Mouse (Mus musculus): ENCODE measurements around the gene Unc119b.
A peak's percentile ranks its signal among the peaks of the same experiment; 100 is the strongest.
"Not testable (repeated sequence)": the region's sequence is repeated elsewhere in the genome, so short reads cannot be mapped to it uniquely, and the experiment has no call there.

Unc119b gene

DNA sequence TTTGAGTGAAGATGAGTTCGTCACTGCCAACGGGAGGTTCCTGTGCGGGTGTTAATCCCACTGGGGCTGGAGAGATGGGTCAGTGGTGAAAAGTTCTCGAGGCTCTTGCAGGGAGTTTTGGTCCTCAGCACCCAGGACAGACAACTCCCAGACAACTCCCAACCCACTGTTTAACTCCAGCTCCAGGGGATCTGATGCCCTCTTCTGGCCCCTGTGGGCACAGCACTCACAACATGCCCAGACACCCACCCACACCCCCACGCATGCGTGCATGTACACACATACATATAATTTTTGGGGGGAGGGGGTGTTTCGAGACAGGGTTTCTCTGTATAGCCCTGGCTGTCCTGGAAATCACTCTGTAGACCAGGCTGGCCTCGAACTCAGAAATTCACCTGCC is 28.8 kb upstream of the Unc119b start:
- H3K27me3 ChIP-seq (ENCODE audit: control insufficient read depth, insufficient read depth, low read length, poor library complexity, severe bottlenecking) = no peaks in the 10 kb centered on the region
- no peaks in the 10 kb centered on the region for H3K36me3 ChIP-seq (ENCODE audit: control insufficient read depth, insufficient read depth, low read length, poor library complexity, severe bottlenecking)
- peak; percentile 56 for DNase-seq (ENCODE audit: low read depth, low spot score)

DNA sequence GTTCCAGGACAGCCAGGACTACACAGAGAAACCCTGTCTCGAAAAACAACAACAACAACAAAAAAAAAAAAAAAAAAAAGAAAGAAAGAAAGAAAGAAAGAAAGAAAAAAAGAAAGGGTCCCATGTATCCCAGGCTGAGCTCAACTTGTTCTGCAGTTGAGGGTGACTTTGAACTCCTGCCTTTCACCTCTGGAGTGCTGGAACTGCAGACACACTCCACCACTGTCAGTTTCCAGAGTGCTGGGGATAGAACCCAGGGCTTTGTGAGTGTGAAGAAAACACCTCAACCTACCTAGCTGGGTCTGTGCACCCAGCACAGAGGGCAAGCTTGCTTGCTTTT is 27.1 kb upstream of the Unc119b start:
- not testable (repeated sequence) for DNase-seq (ENCODE audit: low read depth, low spot score); H3K27me3 ChIP-seq (ENCODE audit: control insufficient read depth, insufficient read depth, low read length, poor library complexity, severe bottlenecking); H3K36me3 ChIP-seq (ENCODE audit: control insufficient read depth, insufficient read depth, low read length, poor library complexity, severe bottlenecking)

DNA sequence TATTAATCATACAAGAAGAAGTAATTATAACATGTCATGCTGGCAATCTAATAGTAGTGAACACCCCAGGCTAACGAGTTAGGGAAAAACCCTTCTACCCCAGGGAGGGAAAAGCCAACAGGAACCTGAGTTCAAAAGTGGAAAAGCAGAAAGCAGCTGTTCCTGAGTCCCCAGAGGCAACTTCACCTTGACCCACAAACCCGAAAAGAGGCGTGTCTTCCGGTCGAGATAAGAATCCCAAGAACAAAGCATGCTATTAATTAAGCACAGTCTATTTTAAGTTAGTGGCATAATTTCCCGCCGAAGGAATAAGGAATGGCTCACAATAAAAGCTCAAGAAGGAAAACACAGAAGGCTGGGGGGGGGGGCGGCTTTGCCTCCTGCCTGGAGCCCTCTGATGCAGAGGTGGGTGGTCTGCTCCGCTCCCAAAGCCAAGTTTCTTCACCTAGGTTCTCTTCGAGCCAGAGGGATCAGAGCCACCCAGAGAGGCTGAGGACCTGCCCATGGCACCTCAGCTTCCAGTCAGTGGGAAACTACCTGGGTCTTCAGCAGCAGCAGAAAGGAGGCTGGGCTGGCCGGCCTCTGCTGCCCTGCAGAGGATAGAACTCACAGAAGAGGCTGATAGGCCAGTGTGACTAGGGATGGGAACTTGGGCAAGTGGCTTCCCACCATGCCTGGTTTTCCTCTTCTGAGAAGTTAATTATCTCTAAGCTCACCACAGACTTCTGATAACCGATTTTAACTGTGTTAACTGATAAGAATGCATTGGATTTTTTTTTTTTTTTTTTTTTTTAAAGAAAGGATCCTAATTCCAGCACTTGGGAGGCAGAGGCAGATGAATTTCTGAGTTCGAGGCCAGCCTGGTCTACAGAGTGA is 26.5 kb upstream of the Unc119b start:
- no peak for DNase-seq (ENCODE audit: low read depth, low spot score)
- H3K36me3 ChIP-seq (ENCODE audit: control insufficient read depth, insufficient read depth, low read length, poor library complexity, severe bottlenecking) = no peaks in the 10 kb centered on the region
- H3K27me3 ChIP-seq (ENCODE audit: control insufficient read depth, insufficient read depth, low read length, poor library complexity, severe bottlenecking) = no peaks in the 10 kb centered on the region

DNA sequence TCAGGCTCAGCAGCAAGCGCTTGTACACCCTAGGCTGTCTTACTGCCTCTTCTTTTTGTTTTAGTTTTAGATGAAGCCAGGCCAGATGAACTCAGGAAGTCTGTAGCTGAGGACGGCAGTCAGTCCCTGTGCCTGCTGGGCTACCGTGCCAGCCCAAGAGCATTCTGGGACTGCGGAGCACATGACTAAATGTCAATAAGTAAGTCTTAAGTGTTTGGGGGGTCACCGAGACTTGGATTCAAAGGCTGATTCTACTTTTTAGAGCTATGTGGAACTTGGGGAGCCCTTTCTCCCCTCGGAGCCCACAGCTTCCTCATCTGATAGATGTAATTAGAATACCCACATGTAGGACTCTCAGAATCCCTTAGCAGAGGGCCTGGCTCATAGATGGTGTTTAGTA is 25.9 kb upstream of the Unc119b start:
- no peaks in the 10 kb centered on the region for H3K36me3 ChIP-seq (ENCODE audit: control insufficient read depth, insufficient read depth, low read length, poor library complexity, severe bottlenecking)
- peak; percentile 42 for DNase-seq (ENCODE audit: low read depth, low spot score)
- H3K27me3 ChIP-seq (ENCODE audit: control insufficient read depth, insufficient read depth, low read length, poor library complexity, severe bottlenecking) = no peaks in the 10 kb centered on the region

DNA sequence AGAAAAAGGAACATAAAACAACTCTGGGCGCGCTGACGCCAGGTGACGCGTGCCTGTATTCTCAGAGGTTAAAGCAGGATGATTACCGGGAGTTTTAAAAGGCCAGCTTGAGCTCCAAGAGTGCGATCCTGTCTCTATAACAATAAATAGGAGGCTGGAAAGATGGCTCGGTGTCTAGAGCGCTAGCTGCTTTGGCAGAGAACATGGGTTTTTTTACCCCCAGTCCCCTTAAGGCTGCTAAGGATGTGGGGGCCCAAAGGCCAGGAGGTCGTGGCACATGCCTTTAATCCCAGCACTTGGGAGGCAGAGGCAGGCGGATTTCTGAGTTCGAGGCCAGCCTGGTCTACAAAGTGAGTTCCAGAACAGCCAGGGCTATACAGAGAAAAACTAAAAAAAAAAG is 24.4 kb upstream of the Unc119b start:
- Histone ChIP-seq H3K36me3 (ENCODE audit: control insufficient read depth, insufficient read depth, low read length, poor library complexity, severe bottlenecking) (no peaks in the 10 kb centered on the region), H3K27me3 (ENCODE audit: control insufficient read depth, insufficient read depth, low read length, poor library complexity, severe bottlenecking) (no peaks in the 10 kb centered on the region)
- no peak for DNase-seq (ENCODE audit: low read depth, low spot score)

DNA sequence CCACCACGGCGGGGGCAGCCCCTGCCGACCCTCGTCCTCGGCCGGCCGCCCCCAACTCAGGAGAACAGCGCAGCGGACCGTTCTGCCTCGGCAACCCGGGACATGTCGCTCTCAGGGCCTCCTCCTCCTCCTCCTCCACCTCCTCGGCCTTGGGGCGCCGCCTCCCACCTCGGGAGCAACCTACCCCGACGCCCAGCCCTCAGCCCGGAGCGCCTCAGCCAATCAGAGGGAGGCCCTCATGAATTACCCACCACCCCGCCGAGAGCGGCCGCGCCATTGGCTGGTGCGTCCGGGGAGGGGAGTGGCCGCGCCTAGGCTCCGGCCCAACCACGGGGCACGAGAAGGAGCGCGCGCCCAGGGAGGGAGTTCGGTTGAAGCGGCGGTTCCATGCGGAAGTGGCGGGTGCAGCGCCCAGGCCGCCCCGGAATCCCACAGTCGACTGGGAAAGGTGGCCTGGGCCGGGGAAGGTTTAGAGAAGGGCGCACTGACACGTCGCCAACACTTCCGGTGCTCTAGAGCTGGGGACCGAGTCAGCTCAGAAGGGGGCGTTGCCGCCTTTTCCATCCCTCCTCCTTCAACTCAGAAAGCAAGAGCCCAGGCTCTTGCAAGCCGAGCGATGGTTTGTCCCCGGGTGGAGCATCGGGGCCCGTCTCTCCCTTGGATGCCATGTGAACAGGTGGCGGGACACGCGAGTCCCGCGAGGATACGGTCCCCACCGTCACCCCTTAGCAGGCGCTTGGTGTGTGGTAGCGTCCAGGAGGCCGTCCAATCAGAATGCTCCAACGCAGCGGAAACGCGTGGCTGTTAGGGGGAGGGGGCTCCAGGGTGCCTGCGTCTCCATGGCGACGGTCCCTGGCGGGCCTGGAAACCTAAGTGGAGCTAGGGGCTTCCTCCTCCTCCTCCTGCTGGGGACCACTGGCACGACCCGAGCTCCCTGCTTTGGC is 23.5 kb upstream of the Unc119b start, which contains the start of gene Mlec:
Mlec (minus strand) TSS at position 140 of the 944 bp plus-strand sequence.
- Histone ChIP-seq H3K27me3 (ENCODE audit: control insufficient read depth, insufficient read depth, low read length, poor library complexity, severe bottlenecking) (no peaks in the 10 kb centered on the region), H3K36me3 (ENCODE audit: control insufficient read depth, insufficient read depth, low read length, poor library complexity, severe bottlenecking) (no peaks in the 10 kb centered on the region)
- peak; percentile 98 for DNase-seq (ENCODE audit: low read depth, low spot score)

DNA sequence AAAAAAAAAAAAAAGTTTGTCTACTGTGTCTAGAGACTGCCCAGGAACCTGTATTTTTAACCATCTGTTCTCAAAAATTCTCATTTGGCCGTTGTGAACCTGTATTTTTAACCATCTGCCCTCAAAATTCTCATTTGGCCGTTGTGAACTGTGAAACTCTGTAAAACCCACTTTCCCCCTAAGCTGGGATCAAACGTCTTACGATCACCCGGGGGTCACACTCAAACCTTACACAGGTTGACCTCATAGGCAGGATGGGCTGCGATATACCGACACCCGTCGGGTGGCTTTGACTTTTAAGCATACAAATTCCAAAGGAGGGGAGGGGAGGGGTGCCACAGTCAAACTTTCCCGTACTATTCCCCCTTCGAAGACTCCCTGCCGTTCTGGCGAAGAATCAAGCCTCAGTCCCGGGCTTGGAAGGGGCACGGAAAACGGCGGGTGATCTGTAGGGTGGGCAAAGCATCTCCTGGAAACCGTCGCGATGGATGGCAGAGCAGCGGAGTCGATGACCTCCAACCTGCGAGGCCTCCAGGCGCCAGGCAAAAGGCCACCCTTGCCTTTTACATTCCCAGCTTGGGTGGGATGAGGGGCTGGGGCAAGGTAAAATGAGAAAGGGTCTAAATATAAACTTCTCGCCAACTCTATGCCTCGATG is 22.3 kb upstream of the Unc119b start:
- no peaks in the 10 kb centered on the region for H3K36me3 ChIP-seq (ENCODE audit: control insufficient read depth, insufficient read depth, low read length, poor library complexity, severe bottlenecking)
- H3K27me3 ChIP-seq (ENCODE audit: control insufficient read depth, insufficient read depth, low read length, poor library complexity, severe bottlenecking) = no peaks in the 10 kb centered on the region
- peak; percentile 48 for DNase-seq (ENCODE audit: low read depth, low spot score)

DNA sequence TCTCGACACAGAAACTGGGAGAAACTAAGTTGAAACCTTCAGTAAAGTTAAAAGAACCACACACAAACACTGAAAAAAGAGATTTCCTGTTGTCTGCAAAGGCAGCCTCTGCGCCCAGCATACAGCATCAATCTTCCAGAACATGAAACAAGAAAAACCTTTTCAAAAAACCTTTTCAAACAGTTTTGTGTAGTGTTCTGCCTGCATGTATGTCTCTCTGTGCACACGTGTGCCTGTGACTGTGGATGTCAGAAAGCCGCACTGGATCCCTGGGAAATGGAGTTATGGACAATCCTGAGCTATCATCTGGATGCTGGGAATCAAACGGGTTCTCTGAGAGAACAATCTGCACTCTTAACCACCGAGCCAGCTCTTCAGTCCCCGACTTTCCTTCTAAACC is 21.6 kb upstream of the Unc119b start:
- H3K36me3 ChIP-seq (ENCODE audit: control insufficient read depth, insufficient read depth, low read length, poor library complexity, severe bottlenecking) = no peaks in the 10 kb centered on the region
- DNase-seq (ENCODE audit: low read depth, low spot score) = no peak
- H3K27me3 ChIP-seq (ENCODE audit: control insufficient read depth, insufficient read depth, low read length, poor library complexity, severe bottlenecking) = no peaks in the 10 kb centered on the region

DNA sequence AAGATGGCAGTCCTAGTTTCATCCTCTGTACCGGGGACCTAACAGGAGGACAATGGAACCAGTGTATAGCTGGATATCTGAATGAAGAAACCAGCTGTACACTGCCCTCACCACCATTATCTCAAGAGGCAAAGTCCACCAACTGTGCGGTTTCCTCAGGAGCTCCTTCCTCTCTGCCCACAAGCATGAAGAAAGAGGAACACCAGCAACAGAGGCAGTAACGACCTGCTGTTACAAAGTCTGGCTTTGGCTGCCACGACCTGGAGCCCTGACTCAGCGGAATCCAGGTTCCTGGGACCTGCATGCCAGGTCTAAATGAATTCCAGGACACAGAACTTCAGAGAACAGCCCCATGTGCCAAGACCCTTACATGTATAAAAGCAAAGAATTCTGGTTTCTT is 21.1 kb upstream of the Unc119b start:
- Histone ChIP-seq H3K27me3 (ENCODE audit: control insufficient read depth, insufficient read depth, low read length, poor library complexity, severe bottlenecking) (no peaks in the 10 kb centered on the region), H3K36me3 (ENCODE audit: control insufficient read depth, insufficient read depth, low read length, poor library complexity, severe bottlenecking) (peaks cover 1% of the 10 kb centered on the region)
- peak; percentile 68 for DNase-seq (ENCODE audit: low read depth, low spot score)

DNA sequence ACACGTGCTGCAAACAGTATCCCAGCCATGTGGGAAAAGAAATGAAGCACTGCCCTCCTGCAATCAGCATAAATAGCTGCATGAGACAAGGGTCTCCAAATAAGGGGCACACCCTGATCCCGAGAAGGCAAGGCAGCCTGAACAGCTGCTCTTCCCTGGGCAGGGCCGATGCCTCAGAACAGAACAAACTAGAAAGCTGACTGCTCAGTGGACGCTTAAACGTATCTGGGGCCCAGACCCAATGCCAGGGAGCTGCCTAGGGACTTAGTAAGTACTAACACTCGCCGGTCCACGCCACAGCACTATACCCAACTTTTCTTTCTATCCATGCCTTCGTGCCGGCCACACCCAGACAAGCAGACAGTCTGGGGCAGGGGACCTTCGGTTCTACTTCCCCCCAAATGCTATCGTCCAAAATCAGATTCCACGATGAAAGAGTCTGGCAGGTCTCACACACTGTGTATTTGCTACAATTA is 20.4 kb upstream of the Unc119b start:
- H3K27me3 ChIP-seq (ENCODE audit: control insufficient read depth, insufficient read depth, low read length, poor library complexity, severe bottlenecking) = no peaks in the 10 kb centered on the region
- DNase-seq (ENCODE audit: low read depth, low spot score) = no peak
- H3K36me3 ChIP-seq (ENCODE audit: control insufficient read depth, insufficient read depth, low read length, poor library complexity, severe bottlenecking) = peaks cover 7% of the 10 kb centered on the region

DNA sequence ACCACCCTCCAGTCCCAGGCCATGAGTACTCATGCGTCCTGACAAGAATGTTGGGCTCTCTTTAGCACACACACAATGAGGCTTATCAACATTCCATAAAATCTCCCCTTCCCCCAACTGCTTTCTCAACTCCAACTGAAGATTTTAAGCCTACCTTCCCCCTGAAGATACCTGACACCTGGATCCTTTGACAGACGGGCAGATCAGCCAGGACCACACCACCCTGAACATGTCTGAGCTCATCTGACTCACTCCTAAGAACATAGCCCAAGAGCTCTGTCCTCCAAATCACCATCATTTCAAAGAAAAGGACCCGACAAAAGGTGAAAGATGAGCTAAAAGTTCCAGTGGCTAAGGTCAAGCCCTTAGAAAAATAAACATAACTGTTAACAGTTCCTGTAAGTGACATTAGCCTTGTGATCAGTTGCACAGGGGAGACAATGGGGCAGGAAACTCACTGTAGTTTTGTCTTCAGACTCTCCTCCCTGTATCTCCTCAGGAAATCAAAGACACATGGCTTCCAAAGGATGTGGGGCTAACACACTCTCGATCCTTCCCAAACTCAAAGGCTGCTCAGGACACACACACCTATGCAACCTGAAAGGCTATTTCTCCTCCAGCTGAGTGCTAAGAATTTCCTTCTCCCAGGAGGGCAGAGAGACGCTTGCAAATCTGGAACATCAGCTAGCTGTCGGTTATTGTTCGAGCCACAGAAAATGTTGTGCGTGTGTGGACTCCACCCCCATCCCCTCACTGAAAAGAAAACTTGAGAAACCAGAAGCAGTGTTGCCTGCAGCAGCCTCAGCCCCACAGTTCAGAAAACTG is 17.6 kb upstream of the Unc119b start:
- DNase-seq (ENCODE audit: low read depth, low spot score) = no peak
- no peaks in the 10 kb centered on the region for H3K27me3 ChIP-seq (ENCODE audit: control insufficient read depth, insufficient read depth, low read length, poor library complexity, severe bottlenecking)
- H3K36me3 ChIP-seq (ENCODE audit: control insufficient read depth, insufficient read depth, low read length, poor library complexity, severe bottlenecking) = peaks cover 12% of the 10 kb centered on the region

DNA sequence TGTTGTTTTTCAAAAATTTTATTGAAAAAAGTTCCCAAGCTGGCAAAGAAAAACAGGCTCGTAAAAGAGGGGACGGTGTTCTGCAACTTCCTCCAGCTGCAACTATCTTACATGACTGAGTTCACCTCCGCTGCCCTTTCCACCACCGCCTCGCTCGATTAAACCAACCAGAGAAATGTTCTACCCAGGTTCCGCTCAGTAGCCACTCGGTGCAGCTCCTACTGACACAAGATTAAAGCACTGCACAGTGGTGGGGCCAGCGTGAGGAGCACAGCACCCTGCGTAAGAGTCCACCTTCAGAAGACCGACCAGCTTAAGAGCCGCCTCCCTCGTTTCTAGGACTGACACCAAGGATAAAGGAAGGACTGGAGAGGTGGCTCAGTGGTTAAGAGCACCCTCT is 16.7 kb upstream of the Unc119b start:
- Histone ChIP-seq H3K36me3 (ENCODE audit: control insufficient read depth, insufficient read depth, low read length, poor library complexity, severe bottlenecking) (peaks cover 12% of the 10 kb centered on the region), H3K27me3 (ENCODE audit: control insufficient read depth, insufficient read depth, low read length, poor library complexity, severe bottlenecking) (no peaks in the 10 kb centered on the region)
- peak; percentile 45 for DNase-seq (ENCODE audit: low read depth, low spot score)

DNA sequence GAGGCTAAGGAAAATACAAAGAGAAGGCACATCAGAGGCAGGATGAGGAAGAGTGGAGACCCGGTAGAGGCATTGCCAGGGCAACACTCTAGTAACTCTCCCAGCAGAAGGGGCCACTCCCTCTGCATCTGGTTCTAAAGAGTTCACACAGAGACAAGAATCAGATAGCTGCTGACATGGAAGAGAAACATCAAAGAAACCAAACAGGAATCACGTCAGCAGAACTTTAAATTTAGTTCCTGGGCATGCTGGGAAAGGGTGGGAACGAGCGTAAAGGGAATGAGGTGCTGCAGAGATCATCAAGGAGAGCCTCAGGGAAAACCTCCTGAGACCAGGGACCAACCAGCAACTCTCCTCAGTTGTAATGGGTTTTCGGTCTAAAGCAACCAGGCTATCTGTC is 16.2 kb upstream of the Unc119b start:
- DNase-seq (ENCODE audit: low read depth, low spot score) = no peak
- peaks cover 12% of the 10 kb centered on the region for H3K36me3 ChIP-seq (ENCODE audit: control insufficient read depth, insufficient read depth, low read length, poor library complexity, severe bottlenecking)

More for the DNA sequence above, 16.2 kb upstream of the Unc119b start:
- H3K27me3 ChIP-seq (ENCODE audit: control insufficient read depth, insufficient read depth, low read length, poor library complexity, severe bottlenecking) = no peaks in the 10 kb centered on the region

Data from splenic B cell, adult 2 months (primary cell).